Mouse (Mus musculus): ENCODE measurements at regions not wholly inside any gene's neighbourhood (a gene's known extent, or its start where the extent isn't known, plus 50 kb on each side); places are given as distances from the start of the nearest gene placed in this dataset.

- no peak for TF ChIP-seq CTCF (IDR thresholded peaks at IDR 0.05; ENCODE audit: low read depth)
- ATAC-seq (no peak), DNase-seq (no peak)
- 41% methylated on average over 3 of the region's 3 CpGs for WGBS
- Histone ChIP-seq H3K9ac (no peak overlapping the region), H3K4me3 (ENCODE audit: low read depth, low read length) (no peak overlapping the region), H3K27me3 (ENCODE audit: insufficient read depth, low read length) (no peaks in the 10 kb centered on the region), H3K27ac (ENCODE audit: low read depth, low read length) (no peak overlapping the region), H3K4me2 (ENCODE audit: low read depth) (no peak overlapping the region), H3K36me3 (ENCODE audit: insufficient read depth) (no peaks in the 10 kb centered on the region), H3K9me3 (ENCODE audit: low read length) (no peaks in the 10 kb centered on the region), H3K4me1 (ENCODE audit: insufficient read depth) (peaks cover 5% of the 10 kb centered on the region; the same call in 1 of the 2 replicates)
Observed at GRCm38 (mm10) chr14:76849071-76849470, 187.5 kb upstream of the Ccdc122 start.

DNA sequence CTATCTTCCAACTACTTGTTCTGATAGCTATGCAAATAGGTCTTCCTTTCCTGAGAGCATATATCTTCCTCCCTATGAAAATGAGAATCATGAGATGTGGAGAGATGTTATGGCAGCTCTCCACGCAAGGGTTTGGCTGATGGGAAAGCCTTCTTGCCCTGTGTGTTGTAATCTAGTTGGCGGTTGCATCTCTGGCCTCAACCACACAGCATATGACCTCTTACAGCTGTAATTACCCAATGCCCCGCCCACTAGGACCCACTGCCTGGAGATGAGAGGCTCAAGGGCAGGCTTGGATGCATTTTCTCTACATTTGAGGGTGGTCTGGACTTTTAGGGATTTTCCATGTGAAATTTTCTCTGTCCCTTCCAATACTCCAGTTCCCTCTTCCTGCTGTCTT lies 190.9 kb upstream of the Ccdc122 start:
- Histone ChIP-seq H3K27me3 (ENCODE audit: insufficient read depth, low read length) (no peaks in the 10 kb centered on the region), H3K9ac (no peak overlapping the region), H3K4me3 (ENCODE audit: low read depth, low read length) (no peak overlapping the region), H3K36me3 (ENCODE audit: insufficient read depth) (no peaks in the 10 kb centered on the region), H3K4me1 (ENCODE audit: insufficient read depth) (peaks cover 5% of the 10 kb centered on the region; the same call in 1 of the 2 replicates), H3K27ac (ENCODE audit: low read depth, low read length) (no peak overlapping the region), H3K4me2 (ENCODE audit: low read depth) (no peak overlapping the region), H3K9me3 (ENCODE audit: low read length) (no peaks in the 10 kb centered on the region)
- ATAC-seq (no peak), DNase-seq (no peak)
- no peak for TF ChIP-seq CTCF (IDR thresholded peaks at IDR 0.05; ENCODE audit: low read depth)
- 92% methylated on average over 3 of the region's 3 CpGs for WGBS

DNA sequence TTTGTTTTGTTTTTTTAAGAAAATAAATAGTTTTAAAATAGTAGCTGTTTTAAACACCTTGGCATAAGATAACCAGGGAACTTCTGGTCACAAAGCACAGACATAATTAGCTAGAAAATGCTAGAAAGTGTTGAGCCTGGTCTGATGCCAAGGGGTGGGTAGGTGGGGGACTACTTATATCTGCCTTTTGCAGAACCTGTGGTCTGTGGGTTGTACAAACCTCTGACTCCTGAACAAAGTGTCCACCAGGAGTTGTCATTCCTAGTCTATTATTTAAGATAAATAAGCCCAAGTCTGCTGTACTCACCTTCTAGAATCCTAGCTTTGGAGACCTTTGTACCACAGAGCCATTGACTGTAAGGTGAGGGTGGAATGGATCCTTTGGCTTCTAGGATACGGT lies 191.9 kb upstream of the Ccdc122 start:
- Histone ChIP-seq H3K4me2 (ENCODE audit: low read depth) (no peak overlapping the region), H3K27me3 (ENCODE audit: insufficient read depth, low read length) (no peaks in the 10 kb centered on the region), H3K27ac (ENCODE audit: low read depth, low read length) (no peak overlapping the region), H3K4me3 (ENCODE audit: low read depth, low read length) (no peak overlapping the region), H3K9me3 (ENCODE audit: low read length) (no peaks in the 10 kb centered on the region), H3K36me3 (ENCODE audit: insufficient read depth) (no peaks in the 10 kb centered on the region), H3K9ac (no peak overlapping the region), H3K4me1 (ENCODE audit: insufficient read depth) (peaks cover 5% of the 10 kb centered on the region; the same call in 1 of the 2 replicates)
- WGBS: 93% methylated on average over 1 of the region's 1 CpGs
- DNase-seq (no peak), ATAC-seq (no peak)
- no peak for TF ChIP-seq CTCF (IDR thresholded peaks at IDR 0.05; ENCODE audit: low read depth)

GRCm38 (mm10) chr14:76837583-76838220 lies 198.9 kb upstream of the Ccdc122 start:
- H3K4me1 ChIP-seq (ENCODE audit: insufficient read depth): 0 out of 2 replicates have a peak, but pooled peaks cover 2% of the 10 kb centered on the region
- WGBS: 87% methylated on average over 5 of the region's 5 CpGs
- TF ChIP-seq CTCF (IDR thresholded peaks at IDR 0.05; ENCODE audit: low read depth): no peak

DNA sequence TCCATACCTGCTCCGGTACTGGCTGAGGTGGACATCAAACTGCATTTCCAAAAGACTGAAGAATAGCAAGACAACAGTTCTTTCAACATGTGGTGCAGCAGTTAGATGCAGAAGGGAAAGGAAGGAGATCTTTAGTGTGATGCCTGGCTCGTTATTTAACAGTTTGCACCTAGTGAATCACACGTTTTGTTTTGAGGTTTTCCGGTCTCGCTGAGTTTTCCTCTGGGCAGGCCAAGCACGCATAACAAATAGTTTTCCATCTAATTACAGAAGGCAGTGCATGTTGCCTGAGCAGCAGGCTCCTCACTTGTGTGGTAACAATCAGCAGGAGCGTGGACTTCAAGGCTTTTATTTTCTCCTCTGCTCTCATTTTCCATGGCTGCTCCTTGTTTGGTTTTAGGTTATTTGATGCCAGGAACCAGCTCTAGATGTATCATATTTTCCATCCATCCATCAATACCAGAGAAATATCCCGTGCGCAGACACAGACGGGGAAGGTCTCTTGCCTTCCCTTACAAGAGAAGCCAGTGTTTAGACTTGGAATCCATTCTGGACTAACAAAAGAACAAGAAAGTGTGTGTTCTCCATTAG lies 199.6 kb upstream of the Ccdc122 start:
- Histone ChIP-seq H3K36me3 (ENCODE audit: insufficient read depth) (no peaks in the 10 kb centered on the region), H3K4me2 (ENCODE audit: low read depth) (no peak overlapping the region), H3K4me1 (ENCODE audit: insufficient read depth) (0 out of 2 replicates have a peak, but pooled peaks cover 3% of the 10 kb centered on the region), H3K27ac (ENCODE audit: low read depth, low read length) (no peak overlapping the region), H3K9ac (no peak overlapping the region), H3K27me3 (ENCODE audit: insufficient read depth, low read length) (no peaks in the 10 kb centered on the region), H3K9me3 (ENCODE audit: low read length) (no peaks in the 10 kb centered on the region), H3K4me3 (ENCODE audit: low read depth, low read length) (no peak overlapping the region)
- no peak for TF ChIP-seq CTCF (IDR thresholded peaks at IDR 0.05; ENCODE audit: low read depth)
- ATAC-seq: no peak
- peak; percentile 13 for DNase-seq
- WGBS: 31% methylated on average over 10 of the region's 10 CpGs

More at GRCm38 (mm10) chr14:76837583-76838220, 198.9 kb upstream of the Ccdc122 start:
- no peak overlapping the region for H3K4me2 ChIP-seq (ENCODE audit: low read depth)
- no peaks in the 10 kb centered on the region for H3K27me3 ChIP-seq (ENCODE audit: insufficient read depth, low read length)
- no peaks in the 10 kb centered on the region for H3K9me3 ChIP-seq (ENCODE audit: low read length)
- DNase-seq (no peak), ATAC-seq (no peak)
- no peaks in the 10 kb centered on the region for H3K36me3 ChIP-seq (ENCODE audit: insufficient read depth)
- H3K9ac ChIP-seq: no peak overlapping the region
- H3K4me3 ChIP-seq (ENCODE audit: low read depth, low read length): no peak overlapping the region
- H3K27ac ChIP-seq (ENCODE audit: low read depth, low read length): no peak overlapping the region

- ATAC-seq (no peak), DNase-seq (no peak)
- Histone ChIP-seq H3K9ac (no peak overlapping the region), H3K36me3 (ENCODE audit: insufficient read depth) (no peaks in the 10 kb centered on the region), H3K27me3 (ENCODE audit: insufficient read depth, low read length) (no peaks in the 10 kb centered on the region), H3K4me3 (ENCODE audit: low read depth, low read length) (no peak overlapping the region), H3K27ac (ENCODE audit: low read depth, low read length) (no peak overlapping the region), H3K9me3 (ENCODE audit: low read length) (no peaks in the 10 kb centered on the region), H3K4me2 (ENCODE audit: low read depth) (no peak overlapping the region), H3K4me1 (ENCODE audit: insufficient read depth) (0 out of 2 replicates have a peak, but pooled peaks cover 3% of the 10 kb centered on the region)
- WGBS: 84% methylated on average over 2 of the region's 2 CpGs
- TF ChIP-seq CTCF (IDR thresholded peaks at IDR 0.05; ENCODE audit: low read depth): no peak
Observed at GRCm38 (mm10) chr14:76836271-76836670, 200.3 kb upstream of the Ccdc122 start.

GRCm38 (mm10) chr14:76834084-76834483 lies 202.5 kb upstream of the Ccdc122 start:
- ATAC-seq: no peak
- no peak for DNase-seq
- Histone ChIP-seq H3K27me3 (ENCODE audit: insufficient read depth, low read length) (no peaks in the 10 kb centered on the region), H3K27ac (ENCODE audit: low read depth, low read length) (no peak overlapping the region), H3K36me3 (ENCODE audit: insufficient read depth) (no peaks in the 10 kb centered on the region), H3K4me1 (ENCODE audit: insufficient read depth) (0 out of 2 replicates have a peak, but pooled peaks cover 3% of the 10 kb centered on the region), H3K4me2 (ENCODE audit: low read depth) (no peak overlapping the region), H3K9me3 (ENCODE audit: low read length) (no peaks in the 10 kb centered on the region), H3K9ac (no peak overlapping the region), H3K4me3 (ENCODE audit: low read depth, low read length) (no peak overlapping the region)
- no peak for TF ChIP-seq CTCF (IDR thresholded peaks at IDR 0.05; ENCODE audit: low read depth)
- WGBS: 73% methylated on average over 6 of the region's 6 CpGs

Measured in forebrain, postnatal 0 days (tissue).